Mouse (Mus musculus): ENCODE results near the gene Tgfb1i1. TPM values are rescaled to one million over a fixed set of nuclear protein-coding genes. Genes with fewer than 3 reads are reported as not detected.
A peak's percentile ranks its signal among the peaks of the same experiment; 100 is the strongest.

The Tgfb1i1 gene
- total RNA-seq (2021) = 10 to 100 TPM; 36.9 to 37.6 TPM

DNA sequence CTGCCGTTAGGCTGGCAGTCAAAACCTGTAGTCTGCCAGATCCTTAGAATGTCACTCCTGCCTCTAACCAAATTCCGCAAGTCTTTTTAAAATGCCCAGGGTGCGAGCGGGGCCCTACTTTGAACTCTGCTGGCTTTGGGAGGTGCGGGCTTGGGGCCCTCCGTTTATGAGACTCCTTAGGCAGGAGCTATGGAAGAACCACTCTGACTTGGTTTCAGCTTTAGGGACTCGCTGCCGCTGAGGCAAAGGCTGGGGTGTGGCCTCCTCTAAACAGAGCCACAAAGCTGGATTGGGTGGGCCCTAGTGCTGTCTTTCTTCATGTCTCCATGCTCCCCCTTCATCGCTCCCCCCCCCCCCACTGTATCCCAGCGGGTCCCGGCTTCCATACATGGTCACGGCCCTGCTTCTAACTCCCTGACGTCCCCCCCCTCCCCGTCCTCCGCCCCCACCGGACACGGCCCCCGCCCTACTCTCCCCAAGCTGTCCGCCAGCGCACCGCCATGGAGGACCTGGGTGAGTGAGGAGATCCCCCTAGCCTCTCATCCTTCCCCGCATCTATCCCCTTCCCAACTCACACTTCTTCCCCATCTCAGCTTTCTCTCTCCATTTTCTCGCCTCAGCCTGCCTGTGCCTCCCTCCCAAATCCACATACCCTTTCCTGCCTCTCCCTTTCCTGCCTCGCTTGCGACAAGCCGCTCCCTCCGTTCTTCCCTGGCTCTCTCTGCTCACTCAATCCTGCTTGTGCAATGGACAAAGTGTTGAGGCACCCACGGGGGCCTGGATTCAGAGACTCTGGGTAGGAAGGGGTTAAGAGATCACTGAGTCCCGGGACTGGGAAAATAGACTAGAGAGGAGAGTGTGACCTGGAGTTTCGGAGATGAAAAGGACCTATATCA lies at the start of gene Tgfb1i1:
Gene Tgfb1i1, plus strand, starts transcription at position 317 of the 896 bp plus-strand sequence.
- DNase-seq = peak; percentile 45
- intact Hi-C loops (cut with DNase I) = loop anchor here (5.0 to 10.0 kb wide), 3 partner anchors 101 to 446 kb away; partner anchors contain the start of gene Rgs10

DNA sequence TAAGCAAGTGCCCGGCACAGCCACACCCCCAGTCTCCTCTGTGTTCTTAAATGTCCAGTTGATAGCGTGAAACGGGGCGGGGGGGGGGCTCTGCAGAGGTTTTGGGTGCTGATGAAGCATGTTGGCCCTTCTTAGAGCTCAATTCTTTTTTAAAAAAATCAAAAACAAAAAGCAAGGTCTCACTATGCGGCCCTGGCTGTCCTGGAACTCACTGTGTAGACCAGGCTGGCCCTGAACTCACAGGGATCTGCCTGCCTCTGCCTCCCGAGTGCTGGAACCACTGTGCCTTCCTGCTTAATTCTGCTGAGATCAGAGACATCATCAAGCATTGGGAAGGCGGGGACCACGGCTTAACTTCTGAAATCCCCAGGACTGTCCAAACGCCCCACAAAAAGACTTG lies 45.0 kb upstream of the Tgfb1i1 start:
- DNase-seq = no peak
- intact Hi-C loops (cut with DNase I) = no loop called here

DNA sequence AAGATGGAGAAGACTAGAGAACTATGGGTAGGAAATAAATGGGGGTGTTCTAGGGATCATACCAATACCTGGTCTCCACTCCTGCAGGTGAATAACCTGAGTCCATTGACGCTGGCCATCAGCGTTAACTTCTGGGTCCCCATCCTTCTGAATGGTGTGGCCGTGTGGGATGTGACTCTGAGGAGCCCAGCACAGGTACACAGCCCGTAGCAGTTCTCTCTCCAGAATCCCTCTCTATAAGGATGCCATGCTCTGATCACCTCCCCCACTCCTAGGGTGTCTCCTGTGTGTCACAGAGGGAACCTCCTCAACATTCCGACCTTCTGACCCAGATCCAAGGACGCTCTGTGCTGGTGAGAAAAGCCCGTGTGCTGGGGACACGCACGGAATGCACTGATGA lies 43.5 kb upstream of the Tgfb1i1 start:
- no peak for DNase-seq
- intact Hi-C loops (cut with DNase I) = no loop called here

DNA sequence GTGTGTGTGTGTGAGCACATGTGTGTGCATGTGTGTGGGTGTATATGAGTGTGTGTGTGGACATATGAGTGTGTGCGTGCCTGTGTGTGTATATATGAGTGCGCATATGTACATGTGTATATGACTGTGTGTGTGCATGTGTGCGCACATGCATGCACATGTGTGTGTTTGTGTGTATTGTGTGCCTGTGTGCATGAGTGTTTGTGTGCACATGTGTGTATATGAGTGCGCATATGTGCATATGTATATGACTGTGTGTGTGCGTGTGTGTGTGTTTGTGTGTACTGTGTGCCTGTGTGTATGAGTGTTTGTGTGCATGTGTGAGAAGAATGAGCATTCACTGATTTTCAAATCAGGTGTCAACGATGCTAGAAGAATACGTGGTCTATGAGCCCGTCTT lies 42.4 kb upstream of the Tgfb1i1 start:
- intact Hi-C loops (cut with DNase I) = no loop called here
- no peak for DNase-seq

DNA sequence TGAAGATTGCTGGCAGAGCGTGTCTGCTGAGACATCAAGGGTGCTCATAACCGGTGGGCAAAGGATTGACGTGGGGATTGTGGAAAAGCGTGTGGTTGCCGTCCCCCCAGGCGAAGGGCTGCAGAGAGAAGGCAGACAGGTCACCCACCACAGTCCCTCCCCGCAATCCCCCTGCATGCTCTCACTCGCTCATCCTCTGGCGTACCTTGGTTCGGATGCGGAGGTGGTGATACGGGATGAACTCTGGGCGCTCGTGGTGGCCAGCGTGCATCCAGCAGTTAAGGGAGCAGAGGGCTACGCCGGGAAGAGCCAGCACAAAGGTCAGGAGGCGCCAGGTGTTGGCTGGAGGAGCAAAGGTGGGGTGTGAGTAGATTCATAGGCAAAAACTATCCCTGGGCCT lies 40.9 kb upstream of the Tgfb1i1 start:
- intact Hi-C loops (cut with DNase I) = loop anchor here (5.0 kb wide), 1 partner anchor 218 kb away; no protein-coding TSS in a partner anchor

DNA sequence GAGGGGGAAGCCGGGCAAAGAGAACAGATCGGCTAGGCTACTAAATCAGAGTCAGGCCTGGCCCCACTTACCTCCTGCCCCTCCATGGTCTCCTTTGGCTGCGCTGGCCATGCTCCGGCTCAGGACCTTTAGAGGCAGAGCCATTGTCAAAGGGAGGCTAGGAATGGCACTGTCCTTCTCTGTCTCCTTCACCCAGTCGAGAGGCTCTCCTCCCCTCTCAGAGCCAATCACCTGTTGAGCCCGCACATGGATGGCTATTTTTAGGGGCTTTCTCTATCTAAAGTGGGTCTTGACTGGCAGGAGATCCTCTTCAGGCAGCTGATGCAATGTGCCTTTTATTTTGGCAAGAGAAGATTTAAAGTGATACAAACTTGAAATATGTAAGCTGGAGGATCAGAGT lies 40.5 kb upstream of the Tgfb1i1 start, which contains the start of gene Cox6a2:
Gene Cox6a2, minus strand, starts transcription at position 236 of the 400 bp plus-strand sequence.
- intact Hi-C loops (cut with DNase I) = loop anchor here (5.0 kb wide), 1 partner anchor 219 kb away; no protein-coding TSS in a partner anchor
- DNase-seq = no peak

More for the DNA sequence above, 40.9 kb upstream of the Tgfb1i1 start:
- DNase-seq = no peak

DNA sequence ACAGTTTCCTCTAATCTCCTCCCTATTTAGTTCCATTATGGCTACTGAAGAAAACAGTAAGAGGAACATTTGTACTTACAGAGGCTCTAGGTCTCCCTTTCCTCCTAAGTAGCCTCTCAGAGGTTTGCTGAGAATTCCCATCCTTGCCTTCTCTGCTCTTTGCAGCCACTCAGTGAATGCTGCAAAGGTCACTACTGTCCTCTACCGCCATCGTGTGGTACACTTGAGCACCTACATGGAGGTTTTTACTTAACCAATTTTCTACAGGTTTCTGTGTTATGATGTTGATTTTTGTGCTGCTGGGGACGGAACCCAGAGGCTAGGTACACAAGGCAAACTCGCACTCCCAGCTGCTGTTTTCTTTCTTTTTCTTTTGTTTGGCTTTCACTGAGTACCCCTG lies 38.4 kb upstream of the Tgfb1i1 start:
- peak; percentile 59 for DNase-seq
- intact Hi-C loops (cut with DNase I) = loop anchor here (2.0 to 5.0 kb wide), 2 partner anchors 107 to 221 kb away; no protein-coding TSS in a partner anchor

DNA sequence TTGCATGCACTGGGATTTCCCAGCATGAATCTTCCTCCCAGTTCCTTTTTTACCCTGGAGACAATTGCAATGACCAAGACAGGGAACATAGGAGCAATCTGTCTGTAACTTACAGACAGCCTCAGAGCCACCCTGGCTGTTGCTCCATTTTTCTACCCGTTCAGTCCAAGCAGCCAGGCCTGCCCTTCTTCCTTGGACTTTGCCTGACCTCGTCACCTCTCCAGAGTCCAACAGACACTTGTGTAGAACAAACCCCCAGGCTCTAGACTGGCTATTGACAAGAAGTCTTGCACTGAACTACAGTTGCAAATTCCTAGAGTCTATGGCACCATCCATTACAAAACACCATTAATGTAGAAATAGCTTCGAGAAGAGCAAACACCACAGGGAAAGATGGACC lies 36.8 kb upstream of the Tgfb1i1 start:
- intact Hi-C loops (cut with DNase I) = loop anchor here (2.0 to 5.0 kb wide), 2 partner anchors 109 to 223 kb away; no protein-coding TSS in a partner anchor
- DNase-seq = no peak

DNA sequence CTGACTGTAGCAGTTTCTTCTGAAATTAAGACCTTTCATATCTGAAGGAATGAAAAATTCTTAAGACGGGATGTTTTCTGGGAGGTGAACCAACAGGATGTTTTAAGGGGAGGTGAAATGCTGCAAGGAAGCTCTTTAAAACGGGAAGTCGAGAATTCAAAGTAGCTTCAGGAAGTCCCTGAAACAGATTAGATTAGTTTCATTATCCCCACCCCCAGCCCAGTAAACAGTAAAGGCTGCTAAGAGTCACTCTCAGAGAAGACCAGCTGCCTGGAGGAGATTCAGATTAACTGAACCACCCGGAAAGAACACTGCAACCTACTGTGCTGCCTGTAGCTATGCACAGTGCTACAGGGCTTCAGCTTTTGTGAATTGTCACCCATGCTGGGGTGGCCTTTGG lies 26.7 kb upstream of the Tgfb1i1 start:
- intact Hi-C loops (cut with DNase I) = no loop called here
- DNase-seq = no peak

DNA sequence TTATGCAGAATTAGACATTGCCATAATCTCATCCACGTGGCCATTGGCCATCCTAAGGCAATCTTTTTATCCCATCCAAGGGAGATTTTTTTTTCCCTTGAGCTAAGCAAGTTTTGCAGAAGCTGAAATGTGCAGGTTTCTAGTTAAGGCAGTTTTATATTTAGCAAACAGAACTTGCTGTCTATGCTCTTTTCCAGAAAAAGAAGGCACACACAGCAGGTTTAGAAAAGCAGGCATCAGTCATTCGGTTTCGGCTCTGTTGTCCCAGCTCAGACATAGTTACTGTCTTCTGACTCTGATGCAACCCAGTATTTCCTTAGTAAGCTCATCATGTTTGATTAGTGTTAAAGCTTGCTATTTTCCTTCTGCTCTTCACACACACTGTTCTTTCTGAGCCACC lies 25.7 kb upstream of the Tgfb1i1 start:
- DNase-seq = no peak

DNA sequence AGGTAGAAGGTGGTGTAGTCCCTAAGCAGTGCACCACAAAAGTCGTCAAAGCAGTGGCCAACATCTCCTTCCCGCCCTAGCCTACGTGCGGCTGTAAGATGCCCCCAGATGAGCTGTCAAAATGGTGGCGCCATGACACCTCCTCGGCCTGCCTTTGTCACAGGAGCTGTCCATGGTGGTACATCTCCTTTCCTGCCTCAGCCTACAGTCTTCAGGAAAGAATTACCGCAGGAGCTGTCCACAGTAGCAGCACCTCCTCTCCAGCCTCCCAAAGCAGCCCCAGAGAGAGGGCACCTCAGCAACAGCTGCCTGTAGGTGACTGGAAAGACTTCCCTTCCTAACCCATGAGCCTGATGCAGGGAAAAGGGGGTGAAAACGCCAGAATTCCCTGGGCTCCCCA lies 14.9 kb upstream of the Tgfb1i1 start:
- DNase-seq = no peak
- intact Hi-C loops (cut with DNase I) = no loop called here

More for the DNA sequence above, 25.7 kb upstream of the Tgfb1i1 start:
- intact Hi-C loops (cut with DNase I) = no loop called here

DNA sequence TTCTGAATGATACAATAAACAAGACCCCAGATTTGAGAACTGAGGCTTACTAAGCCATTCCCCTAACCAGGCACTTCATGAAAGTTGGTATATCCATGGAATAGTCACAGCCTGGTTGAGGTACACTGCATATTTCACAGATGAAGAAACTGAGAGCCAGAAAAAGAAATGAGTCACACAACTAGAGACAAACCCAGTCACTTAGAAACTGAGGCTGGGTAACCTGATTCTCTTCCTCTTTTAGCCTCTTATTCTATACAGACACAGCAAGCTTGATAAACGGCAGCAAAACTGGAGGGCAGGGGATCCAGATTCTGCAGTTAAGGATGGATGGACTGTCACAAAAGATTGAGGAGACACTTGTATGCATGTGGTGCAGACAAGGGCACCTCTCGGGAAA lies 11.8 kb upstream of the Tgfb1i1 start:
- intact Hi-C loops (cut with DNase I) = no loop called here
- no peak for DNase-seq

DNA sequence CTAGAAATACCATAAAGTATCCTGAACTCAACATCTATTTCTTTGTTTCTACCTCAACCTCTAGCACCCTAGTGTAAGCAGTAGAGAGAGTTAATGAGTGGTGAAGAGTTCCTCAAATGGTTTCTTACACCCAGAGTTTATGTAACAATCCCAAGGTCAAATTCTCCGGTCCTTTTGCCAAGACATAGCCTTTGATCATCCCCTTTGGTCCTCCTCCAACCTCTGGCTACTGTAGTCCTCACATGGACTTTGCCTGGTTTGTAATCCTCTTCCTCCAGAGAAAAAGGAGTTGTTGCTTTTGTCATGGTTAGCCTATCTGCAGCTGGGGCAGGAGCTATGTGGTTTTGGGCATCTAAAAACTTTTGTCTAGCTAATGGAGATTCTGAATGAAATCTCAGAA lies 11.1 kb upstream of the Tgfb1i1 start:
- intact Hi-C loops (cut with DNase I) = no loop called here
- no peak for DNase-seq

DNA sequence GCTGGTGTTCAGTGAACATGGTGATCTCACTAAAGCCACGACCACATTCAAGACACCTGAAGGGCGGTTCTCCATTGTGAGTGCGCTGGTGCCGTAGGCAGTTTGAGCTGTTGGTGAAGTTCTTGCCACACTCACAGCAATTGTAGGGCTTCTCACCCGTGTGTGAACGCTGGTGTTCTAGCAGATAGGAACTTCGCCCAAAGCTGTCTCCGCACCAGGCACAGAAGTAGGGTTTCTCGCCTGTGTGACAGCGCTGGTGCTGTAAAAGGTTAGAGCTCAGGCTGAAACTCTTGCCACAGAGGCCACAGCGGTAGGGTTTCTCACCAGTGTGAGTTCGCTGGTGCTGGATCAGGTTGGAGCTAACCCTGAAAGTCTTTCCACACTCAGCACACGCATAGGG lies 10.2 kb upstream of the Tgfb1i1 start:
- no peak for DNase-seq
- intact Hi-C loops (cut with DNase I) = no loop called here

DNA sequence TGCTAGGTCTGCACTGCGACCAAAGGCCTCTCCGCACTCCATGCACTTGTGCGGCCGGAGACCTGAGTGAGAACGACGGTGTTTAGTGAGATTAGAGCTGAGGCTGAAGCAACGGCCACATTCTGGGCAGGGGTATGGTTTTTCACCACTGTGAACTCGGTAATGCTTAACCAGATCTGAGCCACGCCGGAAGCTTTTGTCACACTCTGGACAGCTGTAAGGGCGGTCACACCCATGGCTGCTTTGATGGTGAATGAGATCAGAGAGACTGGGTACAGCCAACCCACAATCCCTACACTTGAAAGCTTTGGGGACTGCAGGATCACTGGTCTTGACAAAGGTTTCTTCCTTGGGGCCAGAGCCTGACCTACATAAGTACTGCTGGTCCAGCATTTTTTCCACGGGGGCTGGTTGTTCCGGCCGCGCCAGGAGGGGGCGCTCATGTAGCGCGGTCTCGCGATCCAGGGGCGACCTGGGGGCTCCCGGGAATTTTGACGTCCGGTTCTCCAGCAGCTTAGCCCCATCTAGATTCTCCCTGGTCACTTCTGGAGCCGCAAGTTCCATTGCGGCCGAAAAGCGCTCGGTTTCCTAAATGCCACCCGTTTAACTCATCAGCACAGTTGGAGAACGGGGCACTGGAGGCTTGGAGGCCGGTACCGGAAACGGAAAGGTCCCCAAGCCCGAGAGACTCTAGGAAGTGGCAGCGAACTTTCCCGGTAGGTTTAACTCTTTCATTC lies 9.6 kb upstream of the Tgfb1i1 start, which contains the start of gene Armc5:
Gene Armc5, plus strand, starts transcription at position 487 of the 737 bp plus-strand sequence.
- intact Hi-C loops (cut with DNase I) = no loop called here
- peak; percentile 87 for DNase-seq

DNA sequence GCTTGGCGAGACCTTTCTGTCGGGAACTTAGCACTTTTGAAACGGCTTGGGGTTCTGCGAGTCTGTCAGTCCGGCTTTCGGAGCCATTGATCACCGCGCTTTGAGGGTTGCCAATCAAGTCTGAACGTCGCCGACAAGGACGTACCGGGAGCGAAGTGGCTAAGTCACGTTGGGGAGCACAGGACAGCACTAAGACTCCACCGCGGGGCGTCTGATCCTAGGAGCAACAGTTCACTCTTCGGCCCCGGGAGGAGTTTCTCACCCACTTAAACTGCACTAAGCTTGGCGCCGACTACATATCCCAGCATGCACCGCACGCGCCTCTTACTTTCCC lies 9.1 kb upstream of the Tgfb1i1 start:
- intact Hi-C loops (cut with DNase I) = no loop called here
- DNase-seq = no peak

DNA sequence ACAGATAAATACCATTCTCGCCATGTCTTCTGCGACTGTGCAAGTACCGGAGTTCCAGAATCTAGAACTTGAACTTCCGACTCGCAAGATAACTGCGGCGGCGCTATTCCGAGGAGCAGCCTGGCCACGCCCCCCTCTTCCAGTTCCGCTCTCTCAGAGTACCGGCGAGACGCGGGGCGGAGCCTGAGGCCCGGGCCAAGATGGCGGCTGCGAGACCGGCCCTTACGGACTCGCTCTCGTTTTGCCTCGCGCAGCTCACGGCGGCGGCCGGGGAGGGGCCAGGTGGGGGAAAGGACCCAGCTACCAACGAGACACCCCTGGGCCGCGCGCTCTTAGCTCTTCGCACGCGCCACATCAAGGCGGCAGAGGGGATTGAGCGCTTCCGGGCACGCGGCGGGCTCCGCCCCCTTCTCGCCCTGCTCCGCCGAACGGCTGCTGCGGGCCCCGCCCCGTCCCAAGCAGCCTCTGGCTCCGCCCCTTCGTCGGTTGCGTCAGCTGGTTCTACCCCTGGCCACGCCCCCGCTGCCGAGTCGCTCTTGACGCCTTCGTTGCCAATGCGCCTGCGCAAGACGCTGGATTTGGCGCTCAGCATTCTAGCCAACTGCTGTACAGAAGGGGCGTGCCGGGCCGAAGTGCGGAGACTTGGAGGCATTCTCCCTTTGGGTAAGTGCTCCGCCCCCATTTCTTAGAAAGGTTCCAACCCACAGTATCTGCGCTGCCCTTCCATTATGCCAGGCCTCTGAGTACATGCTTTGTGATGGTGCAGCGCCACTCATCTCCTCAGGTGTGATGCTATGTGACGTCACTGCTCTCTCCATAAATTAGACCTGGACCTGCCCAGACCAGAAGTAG lies 8.5 kb upstream of the Tgfb1i1 start, which contains the start of gene 9130023H24Rik:
Gene 9130023H24Rik, minus strand, starts transcription at position 105 of the 852 bp plus-strand sequence.
- DNase-seq = peak; percentile 100
- intact Hi-C loops (cut with DNase I) = no loop called here

DNA sequence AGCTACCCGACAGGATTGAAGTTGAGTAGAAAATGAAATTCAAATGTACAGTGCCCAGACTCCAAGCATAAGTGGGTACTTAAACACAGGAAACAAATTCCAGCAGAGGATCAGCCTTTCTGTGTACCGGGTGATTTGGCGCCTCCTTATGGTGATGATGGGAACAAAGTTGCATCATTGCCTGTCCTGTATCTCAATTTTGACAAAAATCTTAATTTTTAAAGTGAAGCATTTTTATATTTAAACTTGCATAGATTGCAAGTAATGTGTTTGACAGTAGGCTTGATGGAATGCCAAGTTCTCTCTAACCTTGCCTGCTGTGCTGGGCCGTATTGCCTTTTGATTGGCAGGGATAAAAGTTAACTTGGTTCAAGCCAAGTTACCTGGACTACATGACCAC lies 7.6 kb upstream of the Tgfb1i1 start:
- no peak for DNase-seq
- intact Hi-C loops (cut with DNase I) = no loop called here

DNA sequence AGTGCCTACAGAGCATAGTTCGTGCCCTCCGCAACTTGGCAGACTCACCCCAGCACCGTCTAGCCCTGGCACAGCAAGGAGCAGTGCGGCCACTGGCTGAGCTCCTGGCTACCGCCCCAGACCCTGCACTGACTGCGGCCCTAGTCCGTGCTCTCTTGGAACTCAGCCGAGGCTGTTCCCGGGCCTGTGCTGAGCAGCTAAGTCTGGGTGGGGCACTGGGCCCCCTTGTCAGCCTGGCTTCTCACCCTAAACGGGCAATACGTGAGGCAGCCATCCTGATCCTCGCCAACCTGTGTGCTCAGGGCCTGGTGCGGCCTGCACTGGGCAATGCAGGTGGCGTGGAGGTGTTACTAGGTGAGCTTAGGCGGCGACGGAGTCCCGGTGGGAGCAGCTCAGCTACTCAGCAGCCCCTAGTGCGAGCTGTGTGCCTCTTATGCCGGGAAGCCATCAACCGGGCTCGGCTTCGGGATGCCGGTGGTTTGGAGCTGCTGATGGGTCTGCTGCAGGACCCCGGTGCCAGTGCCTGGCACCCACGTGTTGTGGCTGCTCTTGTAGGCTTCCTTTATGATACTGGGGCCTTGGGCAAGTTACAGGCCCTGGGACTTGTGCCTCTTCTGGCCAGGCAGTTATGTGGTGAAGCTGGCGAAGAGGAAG lies 6.4 kb upstream of the Tgfb1i1 start:
- intact Hi-C loops (cut with DNase I) = loop anchor here (10.0 kb wide), 1 partner anchor 175 kb away; the partner anchor contains the start of gene Rgs10
- DNase-seq = peak; percentile 43

DNA sequence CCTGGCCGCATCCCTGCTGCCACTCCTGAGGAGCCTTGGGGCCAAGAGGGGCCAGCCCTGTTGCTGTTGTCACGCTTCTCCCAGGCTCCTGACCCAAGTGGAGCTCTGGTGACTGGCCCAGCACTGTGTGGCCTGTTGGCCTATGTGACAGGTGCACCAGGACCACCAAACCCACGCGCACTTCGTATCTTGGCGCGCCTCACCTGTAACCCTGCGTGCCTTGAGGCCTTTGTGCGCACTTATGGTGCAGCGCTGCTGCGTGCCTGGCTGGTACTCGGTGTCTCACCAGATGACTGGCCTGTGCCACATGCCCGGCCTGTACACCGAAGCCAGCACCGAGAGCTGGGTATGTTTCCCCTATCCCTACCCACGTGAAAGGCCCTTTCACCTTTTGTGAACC lies 4.3 kb upstream of the Tgfb1i1 start:
- DNase-seq = no peak
- intact Hi-C loops (cut with DNase I) = loop anchor here (10.0 kb wide), 1 partner anchor 172 kb away; the partner anchor contains the start of gene Rgs10

All from left cerebral cortex, postnatal 4 days (tissue).